Mouse (Mus musculus) monocyte, adult 5-6 weeks (primary cell): ENCODE measurements around the gene Gata2. TPM values are rescaled to one million over a fixed set of nuclear protein-coding genes. Genes with fewer than 3 reads are reported as not detected.
"Not testable (repeated sequence)": the region's sequence is repeated elsewhere in the genome, so short reads cannot be mapped to it uniquely, and the experiment has no call there.

Source experiments
- ATAC-seq: fragments of 153-309, 156-312 bp; replicated peaks from 2 replicates; pipeline ENCODE4 v1.8.0; 2017; ENCODE audit warnings: mild to moderate bottlenecking; ENCODE audit not compliant: low TSS enrichment, insufficient number of reproducible peaks, severe bottlenecking, poor library complexity, low FRiP score
- total RNA-seq: library from RNA; stranded (forward); fragments of 200-1000, 200-491, 200-594 nt; gene quantifications from 3 replicates; pipeline ENCODE4 v1.2.3, GENCODE M21; 2017

The Gata2 gene
- 15.4 to 30.8 TPM (median 28.8 TPM) in 3 replicates for total RNA-seq

DNA sequence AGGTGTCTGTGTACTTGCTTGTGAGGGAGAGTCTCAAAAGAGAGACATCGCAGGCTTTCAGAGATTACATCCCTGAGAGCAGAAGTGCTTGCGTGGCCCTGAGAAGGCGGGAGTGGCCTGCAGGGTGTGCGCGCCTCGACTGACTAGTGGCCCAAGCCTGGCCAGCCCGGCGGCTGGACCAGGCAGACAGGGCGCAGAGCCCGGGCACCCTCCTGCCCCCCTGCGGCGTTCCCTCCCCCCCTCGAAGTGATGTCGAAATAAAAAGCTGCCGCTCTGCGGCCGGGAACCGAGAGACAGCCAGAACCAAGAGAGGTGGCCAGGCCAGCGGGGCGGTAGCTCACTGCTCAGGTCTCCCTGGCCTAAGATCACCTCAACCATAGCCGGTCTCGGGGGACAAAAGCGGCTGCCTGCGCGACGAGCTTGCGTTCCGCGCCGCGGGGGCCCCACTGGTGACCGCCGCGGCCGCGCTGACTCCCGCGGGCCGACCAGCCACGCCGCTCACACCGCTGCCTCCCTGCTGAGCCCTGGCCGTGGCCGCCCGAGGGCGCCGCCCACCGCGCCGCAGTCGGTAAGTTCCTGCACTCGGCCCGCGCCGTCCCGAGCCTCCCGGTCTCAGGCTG lies at the start of gene Gata2:
Gene Gata2 (plus strand): TSS at position 459 of the 620 bp plus-strand sequence.
- ATAC-seq, result no peak

DNA sequence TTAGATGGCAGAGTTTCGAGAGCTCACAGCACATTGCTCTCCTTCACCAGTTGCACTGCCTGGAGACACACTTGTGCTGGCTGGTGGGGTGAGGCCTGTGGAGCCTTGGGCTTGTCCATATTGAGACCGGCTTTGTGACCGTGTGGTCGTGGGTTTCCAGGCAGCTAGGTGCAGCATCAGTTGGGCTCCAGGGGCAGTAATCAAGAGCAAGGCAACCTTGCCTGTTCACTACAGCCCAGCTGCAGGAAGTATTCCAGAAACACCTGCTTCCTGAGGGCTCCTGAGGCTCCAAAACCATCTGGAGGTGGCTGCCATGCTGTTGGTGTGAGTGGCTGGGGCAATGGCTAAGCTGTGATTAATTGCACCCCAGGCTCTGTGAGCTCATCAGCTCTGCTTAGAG lies 47.9 kb upstream of the Gata2 start:
- no peak for ATAC-seq

DNA sequence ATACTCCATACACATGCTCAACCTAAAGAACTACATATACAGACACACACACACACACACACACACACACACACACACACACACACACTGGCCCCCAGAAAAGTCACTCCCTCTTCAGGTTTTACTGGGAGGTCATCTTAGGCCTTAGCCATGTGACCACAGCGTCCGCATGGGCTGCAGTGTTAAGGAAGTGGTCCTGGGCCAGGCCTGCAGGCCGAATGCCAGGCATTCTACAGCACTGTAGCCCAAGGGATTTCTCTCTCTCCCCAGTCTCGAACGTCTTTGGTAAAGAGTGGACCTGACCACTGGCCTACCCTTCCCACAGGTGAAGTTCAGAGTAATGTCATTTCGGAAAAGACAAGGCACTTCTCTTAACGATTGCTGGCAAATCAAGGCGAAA lies 47.1 kb upstream of the Gata2 start:
- ATAC-seq, result no peak

DNA sequence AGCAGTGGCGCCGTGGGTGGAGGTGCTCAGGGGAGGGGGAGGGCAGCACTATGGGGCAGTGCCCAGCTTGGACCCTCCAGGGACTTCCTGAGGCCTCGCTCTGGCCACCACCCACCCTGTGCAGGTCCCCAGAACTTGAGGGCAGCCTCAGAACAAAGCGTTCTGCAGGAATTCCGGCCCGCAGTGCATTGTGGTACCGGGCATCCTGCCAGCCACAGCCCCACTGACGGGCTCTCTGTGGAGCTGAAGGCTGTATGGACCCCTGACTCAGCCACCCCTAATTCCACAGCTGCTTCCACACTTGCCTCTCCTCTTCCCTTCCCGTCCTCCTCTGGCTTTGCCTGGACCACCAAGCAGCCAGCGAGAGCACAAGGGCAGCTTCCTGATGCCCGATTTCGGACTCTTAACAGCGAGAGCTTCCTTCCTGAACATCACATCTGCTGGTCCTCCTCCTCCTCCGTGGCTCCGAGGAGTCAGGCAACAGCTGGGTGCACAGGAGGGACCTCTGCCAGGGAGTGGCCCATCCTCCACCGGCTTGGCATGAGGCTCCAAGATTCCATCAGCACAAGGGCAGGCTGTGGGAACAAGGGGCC lies 46.2 kb upstream of the Gata2 start:
- no peak for ATAC-seq

DNA sequence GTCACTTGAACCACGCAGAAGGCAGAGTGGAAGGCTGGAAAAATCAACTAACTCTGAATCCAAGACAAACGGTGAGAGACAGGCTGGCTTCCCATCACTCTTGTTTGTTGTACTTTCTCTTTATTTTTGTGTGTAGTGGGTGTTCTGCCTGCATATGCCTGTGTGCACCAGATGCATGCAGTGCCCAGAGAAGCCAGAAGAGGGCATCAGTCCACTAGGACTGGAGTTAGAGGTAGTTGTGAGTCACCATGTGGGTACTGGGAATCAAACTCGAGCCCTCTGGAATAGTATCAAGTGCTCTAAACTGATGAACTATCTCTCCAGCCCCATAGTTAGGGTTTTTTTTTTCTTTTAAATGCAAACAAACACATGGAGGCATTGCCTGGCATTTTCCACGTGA lies 42.4 kb upstream of the Gata2 start:
- no peak for ATAC-seq

DNA sequence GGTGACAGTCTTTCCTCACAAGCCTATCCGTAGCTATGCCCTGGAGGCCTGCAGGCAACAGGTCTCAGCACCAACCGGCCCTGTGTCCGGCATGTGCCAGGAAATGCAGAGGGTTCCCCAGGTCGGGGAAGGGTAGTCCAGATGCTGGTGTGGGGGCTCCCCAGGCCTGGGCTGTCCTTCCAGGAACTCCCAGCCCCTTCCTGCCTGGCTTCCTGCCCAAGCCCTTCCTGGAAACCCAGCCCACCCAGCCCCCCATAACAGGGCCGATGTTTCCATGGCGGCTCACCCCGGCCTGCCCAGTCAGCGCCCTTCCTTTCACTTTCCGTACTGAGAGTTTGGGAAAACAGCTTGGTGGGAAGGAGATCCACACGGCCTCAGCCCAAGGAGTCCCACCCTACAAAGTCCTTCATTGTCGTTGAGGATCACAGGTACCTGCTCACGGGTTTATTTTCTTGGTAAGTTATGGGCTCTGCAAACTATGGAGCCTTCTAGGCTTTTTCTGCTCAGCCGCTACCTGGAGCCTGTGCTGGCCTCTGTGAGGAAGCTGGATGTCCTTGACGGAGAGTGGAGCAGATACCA lies 41.5 kb upstream of the Gata2 start:
- no peak for ATAC-seq

DNA sequence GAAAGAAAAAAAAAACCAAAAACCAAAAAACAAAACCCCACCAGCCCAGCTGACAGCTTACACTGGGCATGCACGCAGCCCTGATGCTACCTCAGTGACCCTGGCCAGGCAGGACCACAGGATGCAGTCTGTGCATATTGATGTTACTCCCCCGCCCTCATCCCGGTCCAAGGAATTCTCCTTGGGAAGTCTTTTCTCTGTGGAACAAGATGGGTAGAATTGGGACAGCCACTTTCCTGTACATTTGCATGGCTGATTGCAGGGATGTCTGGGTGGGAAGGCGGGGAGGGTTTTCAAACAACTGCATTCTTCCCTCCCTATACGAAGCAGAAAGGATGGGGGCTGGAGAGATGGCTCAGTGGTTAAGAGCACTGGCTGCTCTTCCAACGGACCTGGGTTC lies 40.7 kb upstream of the Gata2 start:
- ATAC-seq, result no peak

DNA sequence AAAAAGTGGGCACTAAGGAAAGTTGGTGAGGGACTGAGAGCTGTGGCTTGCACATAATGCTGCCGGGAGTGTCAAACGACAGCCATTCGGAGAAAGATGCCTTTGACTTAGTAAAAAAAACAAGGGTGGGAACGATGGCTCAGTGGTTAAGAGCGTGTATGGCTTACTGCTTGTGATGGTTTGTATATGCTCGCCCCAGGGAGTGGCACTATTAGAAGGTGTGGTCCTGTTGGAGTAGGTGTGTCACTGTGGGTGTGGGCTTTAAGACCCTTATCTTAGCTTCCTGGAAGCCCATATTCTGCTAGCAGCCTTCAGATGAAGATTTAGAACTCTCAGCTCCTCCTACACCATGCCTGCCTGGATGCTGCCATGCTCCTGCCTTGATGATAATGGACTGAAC lies 38.1 kb upstream of the Gata2 start:
- ATAC-seq, result not testable (repeated sequence)

DNA sequence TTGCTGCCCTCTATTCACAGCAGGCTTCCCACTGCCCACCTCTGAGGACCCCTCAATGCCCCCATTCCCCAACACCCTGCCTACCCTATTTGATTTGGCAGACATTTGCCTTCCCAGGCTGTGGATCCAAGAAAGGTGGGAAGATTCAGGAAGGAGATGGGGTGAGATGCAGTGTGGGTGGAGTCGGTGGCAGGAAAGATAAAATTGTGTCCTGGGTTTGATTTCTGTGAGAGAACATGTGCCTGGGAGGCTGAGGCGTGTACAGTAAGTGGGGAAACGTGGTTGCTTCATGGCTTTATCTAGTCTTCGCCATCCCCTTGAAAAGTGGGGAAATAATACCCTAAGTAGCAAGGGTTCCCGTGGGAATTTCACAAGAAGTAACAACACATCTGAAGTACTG lies 34.9 kb upstream of the Gata2 start:
- ATAC-seq, result no peak

DNA sequence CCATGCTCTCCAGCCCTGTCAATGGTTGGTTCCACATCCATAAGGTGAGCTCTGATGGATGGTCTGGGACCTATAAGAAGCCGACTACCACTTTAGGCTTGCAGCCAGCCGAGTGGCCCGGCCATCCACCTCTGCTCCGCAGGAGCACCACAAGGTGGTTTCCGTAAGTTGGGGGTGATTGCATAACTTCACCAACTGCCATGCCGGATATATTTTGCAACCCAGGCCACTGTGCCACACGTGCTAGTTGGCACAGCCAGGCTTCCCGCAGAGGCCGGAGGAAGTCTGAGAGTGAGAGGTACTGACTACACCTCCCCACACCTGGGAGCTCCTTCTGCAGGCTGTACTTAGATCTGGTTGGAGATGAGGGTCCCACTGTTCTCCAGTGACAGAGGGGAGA lies 27.6 kb upstream of the Gata2 start:
- ATAC-seq, result peak; percentile 53; the same call in 1 of the 2 replicates

DNA sequence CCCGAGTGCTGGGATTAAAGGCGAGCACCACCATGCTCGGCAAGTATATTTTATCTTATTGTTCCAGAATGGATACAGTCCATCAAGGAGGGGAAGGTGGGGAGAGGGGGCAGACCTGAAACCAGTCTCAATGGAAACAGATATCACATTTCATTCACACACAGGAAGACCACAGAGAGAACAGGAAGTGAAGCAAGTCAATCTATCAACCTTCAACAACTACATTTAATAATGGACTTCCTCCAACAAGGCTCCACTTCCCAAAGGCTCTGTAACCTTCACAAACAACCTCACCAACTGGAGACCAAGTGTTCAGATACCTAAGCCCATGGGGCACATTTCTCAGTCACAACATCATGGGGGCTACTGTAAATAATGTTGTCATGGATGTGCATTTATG lies 19.5 kb upstream of the Gata2 start:
- ATAC-seq, result no peak

DNA sequence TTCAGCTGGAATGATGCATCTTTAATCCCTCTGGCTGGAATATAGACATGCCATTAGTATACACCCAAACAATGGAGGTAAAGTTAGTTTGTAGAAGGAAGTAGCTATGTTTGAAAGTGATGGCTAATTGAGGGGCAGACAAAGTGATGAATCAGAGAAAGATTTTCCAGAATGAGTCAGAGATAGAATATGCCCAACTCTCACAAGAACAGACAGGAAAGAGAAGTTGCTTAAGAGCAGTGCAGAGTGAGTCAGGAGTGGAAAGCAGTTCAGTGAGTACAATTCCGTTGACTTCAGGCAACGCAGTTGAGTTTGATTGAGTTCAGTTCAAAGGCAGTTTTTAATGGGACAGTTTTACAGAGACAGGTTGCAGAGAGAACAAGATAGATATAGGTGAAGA lies 19.0 kb upstream of the Gata2 start:
- ATAC-seq, result no peak

DNA sequence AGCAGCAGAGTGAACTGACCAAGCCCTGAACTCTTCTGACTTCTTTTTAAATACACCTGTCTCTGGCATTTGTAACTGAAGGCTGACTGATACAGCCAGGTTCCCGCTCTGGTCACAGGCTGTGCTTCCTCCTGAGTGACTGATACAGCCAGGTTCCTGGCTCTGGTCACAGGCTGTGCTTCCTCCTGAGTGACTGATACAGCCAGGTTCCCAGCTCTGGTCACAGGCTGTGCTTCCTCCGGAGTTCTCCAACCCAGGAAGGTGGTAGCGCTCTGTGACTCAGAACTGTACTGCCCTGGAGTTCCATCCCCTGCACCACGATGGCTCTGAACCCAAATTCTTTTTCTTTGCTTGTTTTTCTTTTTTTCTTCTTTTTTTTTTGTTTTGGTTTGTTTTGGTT lies 9.0 kb upstream of the Gata2 start:
- no peak for ATAC-seq

DNA sequence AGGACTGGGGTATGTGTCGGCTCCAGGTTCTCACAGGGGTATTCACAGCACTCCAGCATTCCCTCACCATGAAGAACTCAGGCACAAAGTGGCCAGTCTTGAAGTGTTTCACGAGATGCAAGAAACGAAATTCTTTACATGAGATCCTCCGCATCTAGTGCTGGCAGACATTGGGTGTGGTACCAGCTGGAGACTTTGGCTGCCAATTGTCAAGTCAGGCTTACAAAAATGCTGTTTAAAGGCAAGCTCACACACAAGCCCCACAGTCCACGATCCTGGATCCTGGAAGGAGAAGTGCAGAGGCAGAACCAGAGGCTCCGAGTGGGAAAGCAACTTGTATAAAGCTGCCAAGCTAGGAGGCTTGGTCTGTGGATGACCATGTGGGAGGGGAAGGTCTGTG lies 5.5 kb upstream of the Gata2 start:
- no peak for ATAC-seq

DNA sequence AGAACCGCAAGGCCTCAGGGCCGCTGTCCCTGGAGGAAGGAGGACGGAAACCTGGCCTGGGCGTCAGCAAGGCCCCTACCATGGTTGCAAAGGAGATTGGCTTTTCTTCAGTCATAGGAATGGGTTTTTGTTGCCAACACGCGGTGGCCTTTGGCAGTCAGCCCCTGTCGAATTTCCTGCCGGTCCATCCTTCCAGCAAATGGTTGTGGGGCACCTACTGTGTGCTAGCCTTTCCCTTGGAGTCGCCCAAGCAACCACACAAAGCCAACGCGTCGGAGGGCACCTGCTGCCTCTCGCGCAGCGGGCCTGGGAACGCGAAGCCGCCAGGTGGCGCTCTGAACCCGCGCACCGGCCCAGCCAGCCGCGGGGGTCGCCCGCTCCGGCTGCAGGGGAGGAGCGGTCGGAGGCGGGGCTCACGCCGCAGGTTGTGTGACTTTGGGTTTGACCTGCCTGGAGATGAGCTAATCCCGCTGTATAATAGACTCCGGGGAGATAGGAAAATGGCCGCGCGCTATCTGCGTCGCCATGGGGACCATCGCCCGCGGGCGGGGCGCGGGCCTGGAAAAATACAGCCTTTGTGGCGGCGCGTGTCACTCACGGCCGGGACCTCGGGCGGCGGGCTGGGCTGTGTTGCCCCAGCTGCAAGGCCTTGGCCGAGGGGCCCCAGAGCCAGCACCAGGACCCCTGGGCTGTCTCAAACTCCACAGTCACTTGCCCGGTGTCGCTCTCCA lies 4.2 kb upstream of the Gata2 start:
- no peak; the same call in 1 of the 2 replicates for ATAC-seq

DNA sequence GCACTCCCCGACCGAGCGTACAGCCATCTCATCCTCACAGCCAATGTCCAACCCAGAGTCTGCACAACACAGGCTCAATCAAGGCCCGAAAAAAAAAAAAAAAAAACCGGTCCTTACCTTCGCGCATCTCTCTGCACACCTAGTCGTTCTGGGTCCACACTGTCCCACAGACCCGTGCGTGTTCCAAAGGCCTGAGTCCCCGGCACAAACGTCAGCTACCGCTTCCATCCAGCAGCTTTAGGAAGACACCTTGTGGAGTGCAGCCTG lies 3.7 kb upstream of the Gata2 start:
- no peak for ATAC-seq

DNA sequence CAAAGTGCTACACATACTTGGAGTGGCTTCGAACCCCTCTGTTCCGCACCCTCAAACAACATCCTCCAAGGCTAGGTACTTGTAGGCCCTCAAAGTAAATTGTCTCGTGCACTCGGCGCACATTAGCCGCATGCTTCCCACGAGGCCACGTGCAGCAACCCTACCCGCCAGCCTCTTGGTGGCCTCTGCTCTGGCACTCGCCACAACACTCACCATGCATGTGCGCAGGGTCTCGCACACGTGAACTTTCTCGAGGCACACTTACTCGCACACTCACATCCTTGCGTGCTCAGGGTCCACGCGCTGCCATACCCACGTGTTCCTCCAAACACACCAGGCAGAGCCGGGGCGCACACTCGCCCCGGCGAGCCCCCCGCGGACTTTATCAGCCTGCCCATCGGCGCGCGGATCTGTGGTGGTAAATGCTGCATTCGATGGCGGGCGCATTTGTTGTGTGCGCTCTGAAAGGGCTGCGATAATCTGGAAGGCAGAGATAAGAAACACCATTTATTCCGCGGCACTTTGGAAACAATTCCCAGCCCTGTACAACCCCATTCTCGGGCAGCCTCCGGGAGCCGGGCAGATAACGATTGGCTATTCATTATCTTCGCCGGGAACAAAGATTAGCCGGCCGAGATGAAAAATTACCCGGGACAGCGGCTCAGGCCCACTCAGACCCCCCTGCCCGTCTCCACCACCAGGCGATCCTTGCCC lies 3.2 kb upstream of the Gata2 start:
- no peak for ATAC-seq

DNA sequence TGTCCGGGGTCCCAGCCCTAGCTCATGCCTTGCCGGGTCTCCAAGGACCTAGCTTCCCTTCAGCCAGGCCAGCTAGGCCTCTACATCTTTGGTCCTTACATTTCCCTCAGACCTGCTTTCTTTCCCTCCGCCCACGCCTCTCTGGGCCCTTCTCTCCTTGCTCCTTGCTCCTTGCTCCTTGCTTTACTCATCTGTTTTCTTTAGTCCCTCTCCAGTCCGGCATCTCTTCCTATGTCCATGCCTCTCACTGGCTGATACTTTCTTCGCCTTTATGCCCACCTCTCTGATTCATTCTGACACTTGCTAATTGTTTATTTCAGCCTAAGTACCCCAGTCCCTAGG lies 2.7 kb upstream of the Gata2 start:
- ATAC-seq, result no peak

DNA sequence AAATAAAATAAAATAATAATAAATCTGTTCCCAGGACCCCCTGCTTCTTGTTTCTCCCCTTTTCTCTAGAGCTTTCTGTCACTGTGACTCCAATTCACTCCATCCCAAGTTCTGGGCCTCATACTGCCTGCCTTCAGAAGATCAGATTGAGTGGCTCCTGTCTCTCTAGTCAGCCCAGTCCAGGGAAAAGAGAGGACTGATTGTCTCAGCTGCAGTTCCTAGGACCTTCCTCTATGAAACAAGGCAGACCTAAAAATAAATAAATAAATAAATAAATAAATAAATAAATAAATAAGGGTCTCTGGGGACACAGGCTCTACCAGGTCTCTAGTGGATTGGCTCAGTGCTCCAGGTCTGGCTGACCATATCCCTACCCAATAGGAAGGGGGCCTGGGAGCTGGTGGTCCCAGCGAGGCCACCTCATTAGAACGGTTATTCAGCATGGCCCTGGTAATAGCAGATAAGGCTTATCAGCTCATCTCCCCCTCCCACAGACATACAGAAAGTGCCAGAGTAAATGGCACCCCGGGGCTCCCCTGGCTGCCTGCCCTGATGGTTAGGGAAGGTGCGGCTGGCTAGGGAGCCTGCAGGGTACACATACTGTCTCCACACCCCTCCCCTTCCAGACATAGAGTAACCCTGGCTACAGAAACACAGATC lies 2.1 kb upstream of the Gata2 start:
- ATAC-seq, result no peak
